Mouse (Mus musculus) heart, adult 2 months (tissue): ENCODE data around the gene Smg9.

ENCODE experiments used
- CTCF ChIP-seq: fragments of 200-600 bp; IDR thresholded peaks from 2 replicates; pipeline ENCODE4 v1.8.1; 2022; ENCODE audit warnings: antibody characterized with exemption, mild to moderate bottlenecking, moderate library complexity
- EP300 ChIP-seq: fragments of 200-500 bp; IDR thresholded peaks from 2 replicates; pipeline ENCODE4 v1.6.1; 2011; ENCODE audit warnings: low read depth, low read length, control low read depth; ENCODE audit not compliant: insufficient read depth

DNA sequence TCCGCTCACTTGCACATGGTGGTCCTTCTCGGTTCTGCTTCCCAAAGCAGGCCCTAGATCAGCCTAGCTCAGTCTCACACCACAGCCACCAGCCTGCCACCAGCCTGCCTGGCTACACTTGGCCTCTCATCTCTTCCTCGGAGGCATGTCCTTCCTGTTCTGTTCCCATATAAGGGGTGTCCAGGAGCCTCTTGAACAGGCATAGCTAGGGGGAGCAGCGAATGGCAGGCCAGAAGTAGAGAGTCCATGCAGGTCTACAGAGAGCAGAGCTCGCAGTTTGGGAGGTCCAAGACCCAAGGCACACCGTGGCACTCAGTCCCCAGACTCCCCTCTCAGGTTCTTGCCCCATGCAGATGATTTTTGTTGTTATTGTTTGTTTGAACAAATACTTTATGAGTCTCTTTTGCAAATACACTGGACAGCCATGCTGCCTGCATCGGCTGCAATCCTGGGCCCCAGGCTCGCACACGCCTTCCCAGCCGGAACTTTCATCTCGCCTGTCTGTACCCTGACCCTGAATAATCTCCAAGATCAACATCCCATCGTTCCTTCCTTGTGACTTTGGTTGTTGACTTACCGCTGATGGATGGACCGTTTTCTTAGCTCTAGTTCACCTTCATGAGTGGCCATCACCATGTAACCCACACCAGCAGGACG is 23.8 kb downstream of the Smg9 start:
- TF ChIP-seq CTCF (no peak), EP300 (no peak)
